In genomic region chrX:163938587-163938986, GRCm38 (mm10) we compare ENCODE assay signal across 11 mouse cellular contexts. TPM values are rescaled to one million over a fixed set of nuclear protein-coding genes. Genes with fewer than 3 reads are reported as not detected.
DNase-seq lines count a peak whose midpoint lies in the region; ATAC-seq and TF ChIP-seq lines count a peak whose summit lies in the region.
"Had no signal": no experiment of that assay in that cellular context is flagged by ENCODE, and none has a peak within 500 bp of the region (broad histone marks: within the 10 kb centered on the region; RNA-seq: fewer than 3 reads in every experiment).

No protein-coding gene starts in this region.

- DNase-seq in heart, adult 2 months, result peak; percentile 46 to 61
- DNase-seq in adrenal gland, adult 8-10 months, result peak; percentile 22
- peak; percentile 10 to 11 for DNase-seq in heart, postnatal 14 days
- peak; percentile 34 to 36 for DNase-seq in right cerebral cortex, postnatal 10 days (ENCODE audit: low spot score in 2 of 2)
- no peak for DNase-seq in limb, embryonic 10.5 days (ENCODE audit: low spot score)
- DNase-seq in lung, postnatal 10 days, result no peak
- DNase-seq: kidney, adult 11 months had no signal

- no peak overlapping the region for H3K9ac ChIP-seq in heart, adult 2 months (ENCODE audit: low read depth, low read length)
- H3K9ac ChIP-seq in heart, embryonic 12.5 days, result no peak overlapping the region
- H3K9ac ChIP-seq: limb, embryonic 13.5 days had no signal

- no peak for TF ChIP-seq POLR2A in heart, adult 2 months (IDR thresholded peaks at IDR 0.05; ENCODE audit: insufficient read depth, low read depth, low read length)

- TF ChIP-seq CTCF in heart, adult 2 months (IDR thresholded peaks at IDR 0.05), result no peak

- no peak for TF ChIP-seq EP300 in heart, adult 2 months (IDR thresholded peaks at IDR 0.05; ENCODE audit: insufficient read depth, low read depth, low read length)

- 68% methylated on average over 6 of the region's 6 CpGs for WGBS in heart, adult 2 months
- 84% methylated on average over 6 of the region's 6 CpGs for WGBS in heart, embryonic 12.5 days
- 93% methylated on average over 6 of the region's 6 CpGs for WGBS in limb, embryonic 10.5 days

- no peaks in the 10 kb centered on the region for H3K9me3 ChIP-seq in heart, embryonic 12.5 days (replicated peaks)
- H3K9me3 ChIP-seq in limb, embryonic 10.5 days (replicated peaks), result no peaks in the 10 kb centered on the region
- H3K9me3 ChIP-seq: embryonic facial prominence, embryonic 10.5 days; limb, embryonic 13.5 days had no signal

- no peak overlapping the region for H3K4me2 ChIP-seq in heart, embryonic 12.5 days
- H3K4me2 ChIP-seq: limb, embryonic 13.5 days had no signal

- ATAC-seq in heart, embryonic 12.5 days (ENCODE audit: insufficient number of reproducible peaks, low FRiP score), result no peak
- no peak for ATAC-seq in monocyte, adult 5-6 weeks (replicated peaks; ENCODE audit: insufficient number of reproducible peaks, low FRiP score, low TSS enrichment, poor library complexity, severe bottlenecking)

- intact Hi-C loops in heart, adult 2 months (cut with DNase I), result no loop called here
- intact Hi-C loops in heart, postnatal 14 days (cut with DNase I), result no loop called here

- H3K4me1 ChIP-seq in heart, adult 2 months (ENCODE audit: control insufficient read depth, insufficient read depth, low read length), result no peaks in the 10 kb centered on the region
- no peaks in the 10 kb centered on the region for H3K4me1 ChIP-seq in heart, embryonic 12.5 days (replicated peaks)
- no peaks in the 10 kb centered on the region for H3K4me1 ChIP-seq in limb, embryonic 10.5 days
- H3K4me1 ChIP-seq: embryonic facial prominence, embryonic 10.5 days; limb, embryonic 13.5 days had no signal

- no peaks in the 10 kb centered on the region for H3K27me3 ChIP-seq in heart, adult 2 months (ENCODE audit: control insufficient read depth, insufficient read depth, low read length)
- H3K27me3 ChIP-seq in heart, embryonic 12.5 days (replicated peaks), result no peaks in the 10 kb centered on the region
- H3K27me3 ChIP-seq in limb, embryonic 10.5 days (ENCODE audit: low read depth, poor library complexity, severe bottlenecking), result peaks cover 74% of the 10 kb centered on the region

- H3K4me3 ChIP-seq in heart, adult 2 months, result no peak overlapping the region
- H3K4me3 ChIP-seq in heart, embryonic 12.5 days, result no peak overlapping the region
- no peak overlapping the region for H3K4me3 ChIP-seq in limb, embryonic 10.5 days
- H3K4me3 ChIP-seq: embryonic facial prominence, embryonic 10.5 days; limb, embryonic 13.5 days had no signal

- H3K27ac ChIP-seq in heart, adult 2 months, result no peak overlapping the region
- no peak overlapping the region for H3K27ac ChIP-seq in heart, embryonic 12.5 days (ENCODE audit: poor library complexity, severe bottlenecking)
- H3K27ac ChIP-seq in limb, embryonic 10.5 days, result no peak overlapping the region
- H3K27ac ChIP-seq: embryonic facial prominence, embryonic 10.5 days; limb, embryonic 13.5 days had no signal

- H3K79me2 ChIP-seq in heart, adult 2 months (replicated peaks; ENCODE audit: control insufficient read depth, insufficient read depth, low read length), result no peaks in the 10 kb centered on the region

- no peaks in the 10 kb centered on the region for H3K36me3 ChIP-seq in heart, adult 2 months (ENCODE audit: control insufficient read depth, insufficient read depth, low read length)
- peaks cover 40% of the 10 kb centered on the region for H3K36me3 ChIP-seq in heart, embryonic 12.5 days
- peaks cover 62% of the 10 kb centered on the region for H3K36me3 ChIP-seq in limb, embryonic 10.5 days

RNA-seq across cellular contexts. Expression of gene Zrsr2, which starts 19.9 kb away (rescaled TPM):
- 10 to 100 TPM in 1 of 2 experiments, 1 to 10 TPM in 1; 7.9 to 12.9 TPM for total RNA-seq in heart, adult 2 months (2021)
- 3.6 and 5.5 TPM in 2 replicates for polyA plus RNA-seq in heart, adult 2 months (2012; rRNA removed)
- polyA plus RNA-seq in heart, embryonic 12.5 days (2016; fragmentation: Nextera tagmentation; extraction: Ambion mirVana), result 46.9 and 52.8 TPM in 2 replicates
- 10 to 100 TPM; 19.7 to 34.1 (median 32.8) TPM for total RNA-seq in adrenal gland, adult 8-10 months (2022)
- 10 to 100 TPM in 1 of 2 experiments, 1 to 10 TPM in 1; 9.5 to 15.4 TPM for total RNA-seq in heart, postnatal 14 days (2021)
- total RNA-seq in monocyte, adult 5-6 weeks (2017), result 45.9 to 89.8 TPM (median 70.6 TPM) in 3 replicates
- 68.1 and 70.2 TPM in 2 replicates for polyA plus RNA-seq in limb, embryonic 10.5 days (2016; fragmentation: Nextera tagmentation; extraction: Ambion mirVana)

RNA-seq across cellular contexts. Expression of gene Ap1s2, which starts 29.8 kb away (rescaled TPM):
- total RNA-seq in heart, adult 2 months (2021), result 10 to 100 TPM; 21.5 to 26.2 TPM
- 8.0 and 10.1 TPM in 2 replicates for polyA plus RNA-seq in heart, adult 2 months (2012; rRNA removed)
- 23.7 and 24.9 TPM in 2 replicates for polyA plus RNA-seq in heart, embryonic 12.5 days (2016; fragmentation: Nextera tagmentation; extraction: Ambion mirVana)
- 10 to 100 TPM; 13.3 to 16.3 (median 15.5) TPM for total RNA-seq in adrenal gland, adult 8-10 months (2022)
- total RNA-seq in heart, postnatal 14 days (2021), result 10 to 100 TPM; 17.8 to 19.8 TPM
- total RNA-seq in monocyte, adult 5-6 weeks (2017), result 103 to 180 TPM (median 145 TPM) in 3 replicates
- 13.4 and 17.9 TPM in 2 replicates for polyA plus RNA-seq in limb, embryonic 10.5 days (2016; fragmentation: Nextera tagmentation; extraction: Ambion mirVana)

Comparison
In these comparisons a context has a peak if more than half of its experiments do, and no peak if none do; other contexts are left out.
1. DNase-seq: peak in heart, adult 2 months (2 of 2), adrenal gland, adult 8-10 months (single experiment), heart, postnatal 14 days (2 of 2) and right cerebral cortex, postnatal 10 days (2 of 2); none in limb, embryonic 10.5 days (single experiment) and lung, postnatal 10 days (single experiment).